Mouse (Mus musculus) midbrain, embryonic 15.5 days (tissue): ENCODE data around the gene Eno1. TPM values are rescaled to one million over a fixed set of nuclear protein-coding genes. Genes with fewer than 3 reads are reported as not detected.

Experiments
- ATAC-seq: fragments of 200-750 bp; cut with Nextera tagmentation; replicated peaks from 2 replicates; pipeline ENCODE4 v1.8.0; 2017; ENCODE audit warnings: moderate TSS enrichment
- H3K27ac ChIP-seq: fragments of 300-500 bp; sonication (generic); 2 replicates; pipeline ENCODE4 v1.5.1; 2015; ENCODE audit warnings: mild to moderate bottlenecking, inconsistent platforms
- H3K27me3 ChIP-seq: fragments of 300-500 bp; sonication (generic); replicated peaks from 2 replicates; pipeline ENCODE4 v1.6.1; 2015; ENCODE audit warnings: inconsistent platforms
- H3K36me3 ChIP-seq: fragments of 300-500 bp; sonication (generic); replicated peaks from 2 replicates; pipeline ENCODE4 v1.6.1; 2015; ENCODE audit warnings: inconsistent platforms
- H3K4me1 ChIP-seq: fragments of 300-500 bp; sonication (generic); 2 replicates; pipeline ENCODE4 v1.6.1; 2015; ENCODE audit warnings: inconsistent platforms
- H3K4me2 ChIP-seq: fragments of 300-500 bp; sonication (generic); 2 replicates; pipeline ENCODE4 v1.6.1; 2015; ENCODE audit warnings: inconsistent platforms, mild to moderate bottlenecking, moderate library complexity
- H3K4me3 ChIP-seq: fragments of 300-500 bp; sonication (generic); 2 replicates; pipeline ENCODE4 v1.5.1; 2015; ENCODE audit warnings: mild to moderate bottlenecking, inconsistent platforms
- H3K9ac ChIP-seq: fragments of 300-500 bp; sonication (generic); 2 replicates; pipeline ENCODE4 v1.6.1; 2015; ENCODE audit warnings: mild to moderate bottlenecking, inconsistent platforms
- H3K9me3 ChIP-seq: fragments of 300-500 bp; sonication (generic); 2 replicates; pipeline ENCODE4 v1.6.1; 2016; ENCODE audit warnings: inconsistent platforms
- WGBS: fragments of 180-500 bp; shearing (Covaris S2); methylation state at CpG from one replicate; pipeline ENCODE4 v1.1.7; 2015; ENCODE audit warnings: mixed read lengths; 5-methylcytosine and 5-hydroxymethylcytosine counted together
- polyA plus RNA-seq: library from polyadenylated mRNA; unstranded; fragments of >200 nt; fragmentation: Nextera tagmentation; extraction: Ambion mirVana; gene quantifications from 2 replicates; pipeline ENCODE4 v1.2.1, GENCODE M21; 2015

Gene Eno1
- polyA plus RNA-seq, 1 experiment from 2014 or later, result 1,044 TPM

- no peaks in the 10 kb centered on the region for H3K36me3 ChIP-seq
- no peak overlapping the region for H3K27ac ChIP-seq
- H3K9ac ChIP-seq, result no peak overlapping the region
- H3K4me1 ChIP-seq, result peaks cover 6% of the 10 kb centered on the region; the same call in 1 of the 2 replicates
- ATAC-seq, result no peak
- H3K4me3 ChIP-seq, result no peak overlapping the region
- H3K27me3 ChIP-seq, result no peaks in the 10 kb centered on the region
- no peak overlapping the region for H3K4me2 ChIP-seq
- H3K9me3 ChIP-seq, result no peaks in the 10 kb centered on the region
- WGBS, result 88% methylated on average over 7 of the region's 7 CpGs
Measured at GRCm38 (mm10) chr4:150295966-150296365, 59.4 kb downstream of the Eno1 start.

Other genes starting within 250 kb of the Eno1 start
- 2.5 and 3.1 TPM in 2 replicates for gene H6pd, start 227.7 kb upstream of the Eno1 start, polyA plus RNA-seq
- 0.32 and 0.55 TPM in 2 replicates for gene Gpr157, start 149.4 kb upstream of the Eno1 start, polyA plus RNA-seq
- gene Slc2a5, start 117.4 kb upstream of the Eno1 start, polyA plus RNA-seq, result 1.6 and 2.9 TPM in 2 replicates
- gene Slc2a7, start 87.7 kb upstream of the Eno1 start, polyA plus RNA-seq, result not detected in 2 replicates
- gene Car6, start 35.4 kb upstream of the Eno1 start, polyA plus RNA-seq, result not detected in 2 replicates
- 32.1 and 37.4 TPM in 2 replicates for gene Rere, start 44.9 kb downstream of the Eno1 start, polyA plus RNA-seq